Mouse (Mus musculus): Measurements from ENCODE around the gene Bmpr1b. TPM values are rescaled to one million over a fixed set of nuclear protein-coding genes. Genes with fewer than 3 reads are reported as not detected.

The Bmpr1b gene
- polyA plus RNA-seq, 1 experiment: 0.34 TPM

- no peaks in the 10 kb centered on the region for H3K27me3 ChIP-seq (ENCODE audit: control insufficient read depth, insufficient read depth, insufficient read length)
- H3K79me3 ChIP-seq (ENCODE audit: low read depth): no peaks in the 10 kb centered on the region
- H3K4me3 ChIP-seq (ENCODE audit: insufficient read depth, poor library complexity, severe bottlenecking): no peak overlapping the region
- H3K79me2 ChIP-seq (ENCODE audit: control insufficient read depth, insufficient read depth): no peaks in the 10 kb centered on the region
- TF ChIP-seq CTCF (IDR thresholded peaks at IDR 0.05; ENCODE audit: control insufficient read depth, insufficient read depth, insufficient read length) (no peak), CEBPB (IDR thresholded peaks at IDR 0.05; ENCODE audit: low read depth) (no peak), MYOG (IDR thresholded peaks at IDR 0.05; ENCODE audit: control insufficient read depth, extremely low read depth, insufficient read length) (no peak), MYOD1 (IDR thresholded peaks at IDR 0.05; ENCODE audit: control insufficient read depth, insufficient read length, low read depth) (no peak), FOSL1 (IDR thresholded peaks at IDR 0.05; ENCODE audit: insufficient read depth, low read length, poor library complexity, severe bottlenecking) (no peak), USF1 (IDR thresholded peaks at IDR 0.05; ENCODE audit: low read depth) (no peak), MAX (IDR thresholded peaks at IDR 0.05) (no peak)
- H3K36me3 ChIP-seq (ENCODE audit: control insufficient read depth, insufficient read depth): no peaks in the 10 kb centered on the region
- no peak overlapping the region for H3ac ChIP-seq (ENCODE audit: control insufficient read depth, insufficient read length, low read depth)
Observed at GRCm38 (mm10) chr3:142066792-142067346, 102.4 kb downstream of the Bmpr1b start.

GRCm38 (mm10) chr3:142065111-142065510 lies 104.1 kb downstream of the Bmpr1b start:
- Histone ChIP-seq H3K4me3 (ENCODE audit: insufficient read depth, poor library complexity, severe bottlenecking) (no peak overlapping the region), H3K79me3 (ENCODE audit: low read depth) (no peaks in the 10 kb centered on the region), H3ac (ENCODE audit: control insufficient read depth, insufficient read length, low read depth) (no peak overlapping the region), H3K36me3 (ENCODE audit: control insufficient read depth, insufficient read depth) (no peaks in the 10 kb centered on the region), H3K27me3 (ENCODE audit: control insufficient read depth, insufficient read depth, insufficient read length) (no peaks in the 10 kb centered on the region), H3K79me2 (ENCODE audit: control insufficient read depth, insufficient read depth) (no peaks in the 10 kb centered on the region)
- no peak for TF ChIP-seq MAX (IDR thresholded peaks at IDR 0.05)
- no peak for TF ChIP-seq CTCF (IDR thresholded peaks at IDR 0.05; ENCODE audit: control insufficient read depth, insufficient read depth, insufficient read length)

GRCm38 (mm10) chr3:142063536-142064226 lies 105.5 kb downstream of the Bmpr1b start:
- no peaks in the 10 kb centered on the region for H3K79me2 ChIP-seq (ENCODE audit: control insufficient read depth, insufficient read depth)
- H3ac ChIP-seq (ENCODE audit: control insufficient read depth, insufficient read length, low read depth): no peak overlapping the region
- H3K79me3 ChIP-seq (ENCODE audit: low read depth): no peaks in the 10 kb centered on the region
- TF ChIP-seq CEBPB (IDR thresholded peaks at IDR 0.05; ENCODE audit: low read depth) (no peak), MYOD1 (IDR thresholded peaks at IDR 0.05; ENCODE audit: control insufficient read depth, insufficient read length, low read depth) (no peak), MAX (IDR thresholded peaks at IDR 0.05) (no peak), CTCF (IDR thresholded peaks at IDR 0.05; ENCODE audit: control insufficient read depth, insufficient read depth, insufficient read length) (no peak), MYOG (IDR thresholded peaks at IDR 0.05; ENCODE audit: control insufficient read depth, extremely low read depth, insufficient read length) (no peak), FOSL1 (IDR thresholded peaks at IDR 0.05; ENCODE audit: insufficient read depth, low read length, poor library complexity, severe bottlenecking) (no peak), USF1 (IDR thresholded peaks at IDR 0.05; ENCODE audit: low read depth) (no peak)
- no peak overlapping the region for H3K4me3 ChIP-seq (ENCODE audit: insufficient read depth, poor library complexity, severe bottlenecking)
- no peaks in the 10 kb centered on the region for H3K36me3 ChIP-seq (ENCODE audit: control insufficient read depth, insufficient read depth)
- no peaks in the 10 kb centered on the region for H3K27me3 ChIP-seq (ENCODE audit: control insufficient read depth, insufficient read depth, insufficient read length)

GRCm38 (mm10) chr3:142061267-142061666 lies 108.0 kb downstream of the Bmpr1b start:
- H3K27me3 ChIP-seq (ENCODE audit: control insufficient read depth, insufficient read depth, insufficient read length): no peaks in the 10 kb centered on the region
- H3K79me2 ChIP-seq (ENCODE audit: control insufficient read depth, insufficient read depth): no peaks in the 10 kb centered on the region
- no peaks in the 10 kb centered on the region for H3K36me3 ChIP-seq (ENCODE audit: control insufficient read depth, insufficient read depth)
- H3ac ChIP-seq (ENCODE audit: control insufficient read depth, insufficient read length, low read depth): no peak overlapping the region
- TF ChIP-seq MYOG (IDR thresholded peaks at IDR 0.05; ENCODE audit: control insufficient read depth, extremely low read depth, insufficient read length): no peak
- TF ChIP-seq CTCF (IDR thresholded peaks at IDR 0.05; ENCODE audit: control insufficient read depth, insufficient read depth, insufficient read length): no peak
- no peak for TF ChIP-seq MYOD1 (IDR thresholded peaks at IDR 0.05; ENCODE audit: control insufficient read depth, insufficient read length, low read depth)
- TF ChIP-seq USF1 (IDR thresholded peaks at IDR 0.05; ENCODE audit: low read depth): no peak
- no peak for TF ChIP-seq CEBPB (IDR thresholded peaks at IDR 0.05; ENCODE audit: low read depth)
- TF ChIP-seq FOSL1 (IDR thresholded peaks at IDR 0.05; ENCODE audit: insufficient read depth, low read length, poor library complexity, severe bottlenecking): no peak
- TF ChIP-seq MAX (IDR thresholded peaks at IDR 0.05): no peak
- H3K79me3 ChIP-seq (ENCODE audit: low read depth): no peaks in the 10 kb centered on the region
- no peak overlapping the region for H3K4me3 ChIP-seq (ENCODE audit: insufficient read depth, poor library complexity, severe bottlenecking)

GRCm38 (mm10) chr3:142059890-142060289 lies 109.3 kb downstream of the Bmpr1b start:
- no peak for TF ChIP-seq MYOG (IDR thresholded peaks at IDR 0.05; ENCODE audit: control insufficient read depth, extremely low read depth, insufficient read length)
- no peak for TF ChIP-seq FOSL1 (IDR thresholded peaks at IDR 0.05; ENCODE audit: insufficient read depth, low read length, poor library complexity, severe bottlenecking)
- TF ChIP-seq CEBPB (IDR thresholded peaks at IDR 0.05; ENCODE audit: low read depth): no peak
- TF ChIP-seq USF1 (IDR thresholded peaks at IDR 0.05; ENCODE audit: low read depth): no peak
- no peak for TF ChIP-seq MYOD1 (IDR thresholded peaks at IDR 0.05; ENCODE audit: control insufficient read depth, insufficient read length, low read depth)
- TF ChIP-seq CTCF (IDR thresholded peaks at IDR 0.05; ENCODE audit: control insufficient read depth, insufficient read depth, insufficient read length): no peak
- TF ChIP-seq MAX (IDR thresholded peaks at IDR 0.05): no peak

More at GRCm38 (mm10) chr3:142059890-142060289, 109.3 kb downstream of the Bmpr1b start:
- no peak overlapping the region for H3ac ChIP-seq (ENCODE audit: control insufficient read depth, insufficient read length, low read depth)
- no peaks in the 10 kb centered on the region for H3K79me2 ChIP-seq (ENCODE audit: control insufficient read depth, insufficient read depth)
- no peak overlapping the region for H3K4me3 ChIP-seq (ENCODE audit: insufficient read depth, poor library complexity, severe bottlenecking)
- H3K27me3 ChIP-seq (ENCODE audit: control insufficient read depth, insufficient read depth, insufficient read length): no peaks in the 10 kb centered on the region
- no peaks in the 10 kb centered on the region for H3K79me3 ChIP-seq (ENCODE audit: low read depth)
- no peaks in the 10 kb centered on the region for H3K36me3 ChIP-seq (ENCODE audit: control insufficient read depth, insufficient read depth)

Data from C2C12 (cell line).